Mouse (Mus musculus) intestine, postnatal 0 days (tissue): ENCODE data around the gene Gm42957. TPM values are rescaled to one million over a fixed set of nuclear protein-coding genes. Genes with fewer than 3 reads are reported as not detected.
A peak's percentile ranks its signal among the peaks of the same experiment; 100 is the strongest.

ENCODE experiments used
- ATAC-seq: fragments of 200-750 bp; cut with Nextera tagmentation; 2 replicates; pipeline ENCODE4 v1.8.0; 2017; ENCODE audit warnings: mild to moderate bottlenecking, moderate TSS enrichment, moderate library complexity
- H3K27ac ChIP-seq: fragments of 300-500 bp; sonication (generic); 2 replicates; pipeline ENCODE4 v1.5.1; 2014; ENCODE audit warnings: mild to moderate bottlenecking, low read depth, low read length, moderate library complexity
- H3K27me3 ChIP-seq: fragments of 300-500 bp; sonication (generic); replicated peaks from 2 replicates; pipeline ENCODE4 v1.6.1; 2014; ENCODE audit warnings: low read length, mixed read lengths; ENCODE audit not compliant: control insufficient read depth, insufficient read depth
- H3K36me3 ChIP-seq: fragments of 300-500 bp; sonication (generic); 2 replicates; pipeline ENCODE4 v1.6.1; 2014; ENCODE audit warnings: mild to moderate bottlenecking, moderate library complexity; ENCODE audit not compliant: control insufficient read depth, insufficient read depth
- H3K4me1 ChIP-seq: fragments of 300-500 bp; sonication (generic); replicated peaks from 2 replicates; pipeline ENCODE4 v1.6.1; 2014; ENCODE audit warnings: antibody characterized with exemption, low read length, mixed read lengths; ENCODE audit not compliant: control insufficient read depth, insufficient read depth
- H3K4me2 ChIP-seq: fragments of 300-500 bp; sonication (generic); replicated peaks from 2 replicates; pipeline ENCODE4 v1.6.1; 2014; ENCODE audit warnings: low read depth, mild to moderate bottlenecking, moderate library complexity
- H3K4me3 ChIP-seq: fragments of 300-500 bp; sonication (generic); 2 replicates; pipeline ENCODE4 v1.5.1; 2014; ENCODE audit warnings: low read depth, low read length
- H3K9ac ChIP-seq: fragments of 300-500 bp; sonication (generic); 2 replicates; pipeline ENCODE4 v1.6.1; 2014; ENCODE audit warnings: mild to moderate bottlenecking, low read depth, low read length
- H3K9me3 ChIP-seq: fragments of 300-500 bp; sonication (generic); 2 replicates; pipeline ENCODE4 v1.6.1; 2016; ENCODE audit warnings: mixed run types; ENCODE audit not compliant: control insufficient read depth
- CTCF ChIP-seq: sonication (generic); IDR thresholded peaks from 2 replicates; pipeline ENCODE4 v1.5.1; 2016; ENCODE audit warnings: low read depth, mild to moderate bottlenecking, control low read depth, antibody characterized with exemption, moderate library complexity
- WGBS: fragments of 180-500 bp; shearing (Covaris S2); extraction: QIAGEN DNeasy Blood & Tissue Kit; methylation state at CpG from one replicate; pipeline ENCODE4 v1.1.7; 2014; 5-methylcytosine and 5-hydroxymethylcytosine counted together
- polyA plus RNA-seq: library from polyadenylated mRNA; unstranded; fragments of >200 nt; fragmentation: Nextera tagmentation; extraction: Ambion mirVana; gene quantifications from 2 replicates; pipeline ENCODE4 v1.2.1, GENCODE M21; 2015

The Gm42957 gene
- polyA plus RNA-seq, 1 experiment from 2014 or later: not detected

GRCm38 (mm10) chr3:96635906-96636305 lies 632 bp downstream of the Gm42957 start:
- Histone ChIP-seq H3K36me3 (peaks cover 30% of the 10 kb centered on the region), H3K4me2 (peak overlapping the region; percentile 84), H3K9ac (peak overlapping the region; percentile 90), H3K4me3 (peak overlapping the region; percentile 85), H3K27ac (peak overlapping the region; percentile 78), H3K27me3 (no peaks in the 10 kb centered on the region), H3K9me3 (no peaks in the 10 kb centered on the region), H3K4me1 (no peaks in the 10 kb centered on the region)
- no peak for ATAC-seq
- WGBS: 7% methylated on average over 15 of the region's 15 CpGs
- TF ChIP-seq CTCF: no peak

GRCm38 (mm10) chr3:96636448-96636847 lies 1.2 kb downstream of the Gm42957 start:
- peaks cover 29% of the 10 kb centered on the region for H3K36me3 ChIP-seq
- H3K4me3 ChIP-seq: peak overlapping the region; percentile 85
- peak overlapping the region; percentile 84 for H3K4me2 ChIP-seq
- WGBS: 59% methylated on average over 11 of the region's 11 CpGs
- H3K9me3 ChIP-seq: no peaks in the 10 kb centered on the region
- no peaks in the 10 kb centered on the region for H3K4me1 ChIP-seq
- no peak for TF ChIP-seq CTCF
- H3K27me3 ChIP-seq: no peaks in the 10 kb centered on the region
- H3K9ac ChIP-seq: peak overlapping the region; percentile 90; the same call in 1 of the 2 replicates
- no peak overlapping the region for H3K27ac ChIP-seq
- no peak for ATAC-seq

- no peak overlapping the region for H3K4me3 ChIP-seq
- H3K27ac ChIP-seq: no peak overlapping the region
- no peak for ATAC-seq
- H3K27me3 ChIP-seq: no peaks in the 10 kb centered on the region
- no peak overlapping the region for H3K9ac ChIP-seq
- TF ChIP-seq CTCF: peak; percentile 79
- no peak overlapping the region for H3K4me2 ChIP-seq
- 90% methylated on average over 1 of the region's 1 CpGs for WGBS
- H3K36me3 ChIP-seq: peaks cover 24% of the 10 kb centered on the region
- no peaks in the 10 kb centered on the region for H3K9me3 ChIP-seq
- H3K4me1 ChIP-seq: no peaks in the 10 kb centered on the region
Observed at GRCm38 (mm10) chr3:96639219-96639618, 3.9 kb downstream of the Gm42957 start.

GRCm38 (mm10) chr3:96645018-96645649 lies 9.9 kb downstream of the Gm42957 start, which contains the start of gene Itga10:
Gene Itga10, plus strand, starts transcription at chr3:96645584.
- H3K4me2 ChIP-seq: no peak within 1 kb of the TSS
- peak; percentile 32; the same call in 1 of the 2 replicates for ATAC-seq
- 62% methylated on average over 7 of the region's 7 CpGs for WGBS

GRCm38 (mm10) chr3:96647365-96647764 lies 12.1 kb downstream of the Gm42957 start:
- TF ChIP-seq CTCF: no peak
- Histone ChIP-seq H3K9ac (no peak overlapping the region), H3K27ac (no peak overlapping the region), H3K4me2 (no peak overlapping the region), H3K36me3 (peaks cover 24% of the 10 kb centered on the region), H3K9me3 (no peaks in the 10 kb centered on the region), H3K4me1 (no peaks in the 10 kb centered on the region), H3K27me3 (no peaks in the 10 kb centered on the region), H3K4me3 (no peak overlapping the region)
- ATAC-seq: no peak
- WGBS: 90% methylated on average over 3 of the region's 3 CpGs

More at GRCm38 (mm10) chr3:96645018-96645649, 9.9 kb downstream of the Gm42957 start, which contains the start of gene Itga10:
- Histone ChIP-seq H3K4me1 (no peaks in the 10 kb centered on the region), H3K9ac (no peak within 1 kb of the TSS), H3K36me3 (peaks cover 30% of the 10 kb centered on the region), H3K4me3 (no peak within 1 kb of the TSS), H3K9me3 (no peaks in the 10 kb centered on the region), H3K27ac (no peak within 1 kb of the TSS), H3K27me3 (no peaks in the 10 kb centered on the region)
- TF ChIP-seq CTCF: peak; percentile 71

GRCm38 (mm10) chr3:96660901-96661300 lies 25.6 kb downstream of the Gm42957 start:
- Histone ChIP-seq H3K9me3 (no peaks in the 10 kb centered on the region), H3K4me1 (peaks cover 4% of the 10 kb centered on the region; the same call in 1 of the 2 replicates), H3K4me3 (no peak overlapping the region), H3K27ac (no peak overlapping the region), H3K27me3 (no peaks in the 10 kb centered on the region), H3K4me2 (no peak overlapping the region), H3K36me3 (no peaks in the 10 kb centered on the region), H3K9ac (no peak overlapping the region)
- ATAC-seq: no peak
- WGBS: 86% methylated on average over 2 of the region's 2 CpGs
- no peak for TF ChIP-seq CTCF
